Mouse (Mus musculus) yolk sac, embryonic 10.5 days (tissue): ENCODE measurements around the gene Olfr1418.
"Not testable (repeated sequence)": the region's sequence is repeated elsewhere in the genome, so short reads cannot be mapped to it uniquely, and the experiment has no call there.

Source experiments
- DNase-seq: peaks from one replicate; pipeline ENCODE4 v3.0.0-alpha.2; 2017; ENCODE audit warnings: low spot score

Gene Olfr1418

GRCm38 (mm10) chr19:11860966-11861365 lies at the start of gene Olfr1418:
Olfr1418 (minus strand) TSS chr19:11861066.
- DNase-seq = no peak

DNA sequence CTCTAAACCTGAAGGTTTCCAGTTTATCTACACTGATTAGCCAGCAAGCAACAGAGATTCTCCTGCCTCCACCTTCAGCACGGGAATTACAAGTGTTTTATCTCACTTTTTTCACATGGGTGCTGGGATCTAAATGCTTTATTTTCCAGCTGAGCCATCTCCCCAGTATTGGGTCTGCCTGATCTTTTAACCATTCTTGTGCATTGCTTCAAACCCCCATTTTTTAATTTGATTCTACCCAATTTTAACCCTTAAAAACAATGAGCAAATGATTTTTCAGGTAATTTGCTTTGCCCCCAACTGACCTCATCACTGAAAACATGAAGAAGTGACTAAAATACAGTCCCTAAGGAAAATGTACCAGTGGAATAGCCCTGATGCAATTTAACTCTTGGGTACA lies 25.4 kb upstream of the Olfr1418 start, which contains the start of gene Olfr1420:
TSS of gene Olfr1420 (plus strand) at position 301 of the 400 bp plus-strand sequence.
- no peak for DNase-seq

GRCm38 (mm10) chr19:11878404-11878803 lies 17.5 kb upstream of the Olfr1418 start:
- DNase-seq = not testable (repeated sequence)

- DNase-seq = no peak
Observed at GRCm38 (mm10) chr19:11875006-11875405, 14.1 kb upstream of the Olfr1418 start, which contains the start of gene Olfr1419. Olfr1419 (minus strand) TSS chr19:11875106.

DNA sequence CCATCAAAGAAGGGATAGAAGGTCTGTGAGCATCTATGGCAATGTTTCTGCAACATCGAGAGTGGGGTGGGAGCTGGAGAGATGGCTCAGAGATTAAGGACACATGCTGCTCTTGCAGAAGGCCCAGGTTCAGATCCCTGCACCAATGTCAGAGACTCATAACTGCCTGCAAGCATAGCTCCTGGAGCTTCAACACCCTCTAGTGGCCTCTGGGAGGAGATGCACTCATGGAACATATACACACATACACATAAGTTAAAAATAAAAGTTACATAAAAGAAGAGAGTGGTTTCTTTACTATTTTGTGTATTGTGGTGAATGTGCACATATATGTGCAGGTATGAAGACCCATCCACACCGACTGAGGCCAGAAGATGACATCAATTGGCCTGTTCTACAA lies 7.0 kb upstream of the Olfr1418 start:
- no peak for DNase-seq

GRCm38 (mm10) chr19:11856506-11856905 lies 4.4 kb downstream of the Olfr1418 start:
- no peak for DNase-seq

DNA sequence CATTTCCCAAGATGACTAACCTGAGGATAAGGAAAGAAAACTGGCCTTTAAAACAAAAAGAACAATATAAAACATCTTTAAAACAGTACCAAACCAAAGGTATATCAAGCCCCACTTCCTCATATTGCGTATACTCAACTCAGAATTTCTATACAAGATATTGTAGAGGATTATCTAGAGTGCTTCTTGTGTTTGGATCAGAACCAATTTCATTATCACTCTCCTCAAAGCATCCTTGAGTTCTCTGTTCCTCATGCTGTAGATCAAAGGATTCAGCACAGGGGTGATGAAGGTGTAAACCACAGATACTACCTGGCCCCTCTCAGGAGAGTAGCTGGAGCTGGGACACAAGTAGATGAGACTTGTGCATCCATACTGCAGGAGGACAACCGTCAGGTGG lies 6.0 kb downstream of the Olfr1418 start:
- no peak for DNase-seq

DNA sequence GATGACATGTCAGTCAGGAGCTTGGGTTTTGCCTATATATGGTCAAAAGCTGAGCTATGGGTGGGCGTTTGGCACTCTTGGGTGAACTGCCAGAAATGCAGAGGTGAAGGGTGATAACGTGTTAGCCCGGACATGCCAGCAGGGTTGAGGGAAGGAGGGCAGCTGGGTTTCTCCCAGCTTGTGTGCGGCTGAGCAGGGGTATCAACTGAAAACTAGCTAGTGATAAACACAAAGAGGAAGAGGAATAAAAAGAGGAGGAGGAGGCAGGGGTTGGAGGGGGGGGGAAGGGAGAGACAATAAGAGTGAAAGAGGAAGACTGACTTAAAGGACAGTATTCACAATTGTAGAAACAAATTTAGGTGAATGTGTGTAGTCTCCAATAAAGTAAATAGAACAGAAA lies 8.2 kb downstream of the Olfr1418 start:
- no peak for DNase-seq

GRCm38 (mm10) chr19:11846333-11846732 lies 14.5 kb downstream of the Olfr1418 start:
- DNase-seq = no peak

DNA sequence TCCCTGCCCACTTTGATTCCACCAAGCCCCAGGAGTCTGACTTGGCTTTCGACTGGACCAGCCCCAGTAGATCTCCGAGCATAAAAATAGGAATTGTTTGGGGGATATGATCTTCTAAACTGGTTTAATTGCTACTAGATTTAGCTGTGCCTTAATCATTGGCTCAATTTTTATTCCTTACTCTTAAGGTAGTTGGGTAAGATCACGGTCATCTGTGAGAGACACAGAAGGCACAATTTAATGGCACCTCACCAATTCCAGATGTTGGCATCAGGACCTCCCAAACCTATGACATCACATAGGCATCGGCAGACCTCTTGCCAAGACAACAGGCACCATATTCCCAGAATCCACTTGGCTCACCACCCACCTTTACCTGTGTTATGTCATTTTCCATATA lies 21.7 kb downstream of the Olfr1418 start, which contains the start of gene Olfr1417:
TSS of gene Olfr1417 (minus strand) at position 101 of the 400 bp plus-strand sequence.
- DNase-seq = no peak

- DNase-seq = no peak
Observed at GRCm38 (mm10) chr19:11823346-11824065, 37.4 kb downstream of the Olfr1418 start.

GRCm38 (mm10) chr19:11820211-11820610 lies 40.7 kb downstream of the Olfr1418 start:
- no peak for DNase-seq

GRCm38 (mm10) chr19:11819800-11820199 lies 41.1 kb downstream of the Olfr1418 start:
- DNase-seq = peak; percentile 86

DNA sequence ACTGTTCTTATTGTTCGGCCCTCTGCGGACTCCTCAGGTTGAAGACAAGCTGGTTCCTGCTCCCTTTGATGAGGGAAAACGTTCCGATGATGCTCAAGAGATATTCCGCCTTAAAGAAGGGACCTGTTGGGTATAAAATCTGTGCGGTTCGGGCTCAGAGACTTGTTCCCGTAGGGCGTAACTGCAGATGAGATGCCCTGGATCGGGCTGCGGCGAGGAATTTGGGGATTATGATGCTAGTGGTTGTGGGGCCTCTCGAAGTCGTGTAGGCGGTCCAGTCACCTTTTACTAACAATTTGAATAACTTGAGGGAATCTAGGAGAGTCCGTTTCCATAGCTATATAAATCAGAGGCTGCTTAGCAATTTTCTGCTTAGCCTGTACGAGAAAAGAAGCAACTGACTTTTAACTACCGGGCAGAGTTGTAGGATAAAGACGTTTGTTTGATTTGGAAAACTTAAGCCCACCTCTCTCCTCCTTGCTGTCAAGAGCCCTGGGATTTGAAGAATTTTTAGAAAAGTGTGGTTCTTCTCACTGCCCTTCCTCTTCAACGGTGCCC lies 41.6 kb downstream of the Olfr1418 start, which contains the start of gene Stx3:
TSS of gene Stx3 (minus strand) at position 261 of the 558 bp plus-strand sequence.
- DNase-seq = no peak

DNA sequence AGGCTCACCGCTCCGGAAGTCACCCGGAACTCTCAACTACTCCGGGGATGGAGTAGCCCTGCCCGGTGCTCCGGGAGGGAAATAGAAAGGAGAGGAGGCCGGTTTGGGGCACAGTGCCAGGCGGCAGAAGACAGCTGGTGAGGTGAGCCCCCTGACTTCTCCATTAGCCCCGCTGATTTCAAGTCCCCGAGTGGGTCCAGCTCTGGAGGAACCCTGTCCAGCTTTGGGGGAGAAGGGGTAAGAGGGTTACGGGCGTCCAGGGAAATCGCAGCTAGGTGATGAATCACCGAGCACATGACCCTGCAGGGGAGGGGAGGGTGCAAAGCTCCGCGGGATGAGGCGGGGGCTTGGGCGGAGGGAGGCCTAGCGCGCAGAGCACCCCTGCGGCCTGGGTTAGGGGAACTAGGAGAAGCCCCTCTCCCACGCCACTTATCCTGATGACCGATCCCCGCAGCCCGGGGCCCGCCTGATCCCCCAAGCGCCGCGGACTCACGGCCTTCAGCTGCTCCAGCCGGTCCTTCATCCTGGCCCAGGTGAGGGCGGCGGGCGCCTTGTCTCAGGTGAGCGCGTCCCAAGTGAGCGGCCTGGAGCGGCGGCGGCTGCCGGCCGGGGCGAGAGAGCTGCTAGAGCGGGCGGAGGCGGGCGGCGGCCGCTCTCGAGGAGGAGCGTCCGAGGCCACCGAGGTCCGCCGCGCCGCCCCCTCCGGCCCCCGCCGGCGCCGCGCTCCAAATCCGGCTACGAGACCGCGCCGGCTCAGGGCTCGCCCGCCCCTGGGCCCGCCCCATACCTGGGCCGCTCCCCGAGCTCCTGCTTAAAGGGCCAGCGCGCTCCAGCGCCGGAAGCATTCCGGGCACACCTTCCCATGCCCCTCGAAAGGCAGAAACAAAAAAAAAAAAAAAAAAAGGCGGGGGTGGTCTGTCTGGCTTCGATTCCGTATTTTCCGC lies 42.4 kb downstream of the Olfr1418 start:
- peak; percentile 70 for DNase-seq

DNA sequence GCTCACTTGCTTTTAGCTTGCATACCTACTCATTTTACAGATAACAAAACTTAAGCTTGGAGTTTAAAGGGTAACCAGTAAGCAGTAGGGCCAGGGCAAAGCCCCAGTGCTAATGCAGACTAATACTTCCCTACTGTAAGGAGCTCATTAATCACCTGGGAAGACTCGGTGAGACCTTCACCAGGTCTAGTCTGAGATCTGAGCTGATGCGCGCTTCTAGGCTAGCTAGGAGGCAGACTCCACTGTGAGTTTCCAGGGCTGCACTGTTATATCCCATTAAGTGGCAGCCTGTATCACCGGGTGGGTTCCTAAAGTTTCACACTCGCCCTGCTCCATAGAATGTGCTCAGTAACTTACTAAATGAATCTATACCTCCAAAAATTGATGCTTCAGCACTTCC lies 43.3 kb downstream of the Olfr1418 start:
- DNase-seq = no peak

GRCm38 (mm10) chr19:11816706-11817105 lies 44.2 kb downstream of the Olfr1418 start:
- peak; percentile 53 for DNase-seq

GRCm38 (mm10) chr19:11814742-11815333 lies 46.0 kb downstream of the Olfr1418 start:
- peak; percentile 87 for DNase-seq

DNA sequence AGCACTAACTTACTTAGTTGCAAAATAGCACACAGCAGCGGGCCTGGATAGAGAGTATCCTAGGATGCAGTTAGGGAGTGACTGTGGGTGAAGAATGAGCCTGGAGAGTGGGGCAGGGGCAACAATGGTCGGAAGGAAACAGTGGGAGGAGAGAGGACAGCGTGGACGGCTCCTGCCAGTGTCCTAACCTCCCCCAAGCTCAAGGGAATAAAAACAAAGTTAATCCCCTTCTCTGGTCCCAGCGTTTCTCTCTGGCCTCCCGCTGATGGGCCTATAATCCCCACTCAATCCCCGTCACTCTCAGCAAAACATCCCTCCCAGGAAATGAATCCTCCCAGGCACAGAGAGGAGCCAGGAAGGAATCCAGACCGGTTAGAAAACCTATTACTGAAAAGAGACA lies 47.2 kb downstream of the Olfr1418 start:
- peak; percentile 24 for DNase-seq

DNA sequence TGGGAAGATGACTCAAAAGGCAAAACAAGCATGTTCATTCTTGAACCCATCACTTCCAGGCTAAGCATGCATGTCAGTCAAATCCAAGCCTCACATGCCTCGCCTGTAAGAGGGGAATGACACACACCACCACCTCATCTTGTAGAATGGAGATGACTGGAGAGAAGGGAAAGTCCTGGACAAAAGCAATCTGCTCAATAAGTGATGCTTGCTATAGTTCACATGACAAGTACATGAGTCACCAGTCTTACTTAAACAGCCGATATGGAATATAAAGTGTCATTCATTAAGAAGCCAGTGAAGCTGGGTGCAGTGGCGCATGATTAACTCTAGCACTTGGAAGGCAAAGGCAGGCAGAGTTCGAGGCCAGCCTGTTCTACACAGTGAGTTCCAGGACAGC lies 47.7 kb downstream of the Olfr1418 start:
- no peak for DNase-seq

DNA sequence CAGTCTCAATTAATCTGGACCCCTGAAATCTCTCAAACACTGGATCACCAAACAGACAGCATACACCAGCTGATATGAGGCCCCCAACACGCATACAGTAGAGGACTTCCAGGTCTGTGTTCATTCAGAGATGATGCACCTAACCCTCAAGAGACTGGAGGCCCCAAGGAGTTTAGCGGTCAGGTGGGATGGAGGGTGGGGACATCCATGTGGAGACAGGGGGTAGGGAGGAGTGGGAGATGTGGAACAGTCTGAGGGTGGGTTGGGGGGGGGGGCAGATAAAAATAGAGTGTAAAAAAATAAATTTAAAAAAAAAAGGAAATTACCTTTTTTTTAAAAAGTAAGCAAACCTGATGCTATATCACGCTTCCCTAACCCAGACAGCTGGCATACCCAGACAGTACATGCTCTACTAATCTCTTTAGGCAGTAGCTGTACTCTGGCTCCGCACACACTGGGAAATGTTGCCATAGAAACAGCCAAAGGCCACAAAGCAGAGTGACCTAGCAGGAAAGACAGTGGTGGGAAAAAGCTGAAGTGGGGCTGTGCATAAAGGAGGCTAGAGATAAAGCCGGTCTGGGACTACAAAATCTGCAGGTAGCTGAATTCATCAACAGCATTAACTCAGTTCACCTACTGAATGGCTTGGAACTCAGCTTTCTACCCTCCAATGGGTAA lies 49.0 kb downstream of the Olfr1418 start:
- peak; percentile 47 for DNase-seq
